Mouse (Mus musculus): ENCODE measurements around the gene Znrf1.

Gene Znrf1

DNA sequence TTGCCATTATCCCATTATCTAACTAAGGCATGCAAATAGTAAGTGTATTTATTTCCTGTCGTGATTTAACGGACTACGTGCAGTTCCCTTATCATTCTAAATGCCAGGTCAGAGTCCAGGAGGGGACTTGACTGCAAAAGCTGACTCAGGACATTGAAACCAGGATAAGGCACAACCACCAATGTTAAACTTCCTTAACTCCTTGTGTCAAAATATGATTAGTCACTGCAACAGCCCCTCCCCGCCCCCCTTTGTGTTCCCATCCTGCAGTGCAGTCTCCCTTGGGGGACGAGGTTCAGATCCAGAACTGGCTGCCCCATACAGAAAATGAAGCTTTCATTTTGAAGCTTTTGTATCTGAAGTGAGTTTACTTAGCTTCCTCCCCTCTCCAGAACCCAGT, 106.6 kb downstream of the Znrf1 start:
- peak; percentile 58 for DNase-seq

DNA sequence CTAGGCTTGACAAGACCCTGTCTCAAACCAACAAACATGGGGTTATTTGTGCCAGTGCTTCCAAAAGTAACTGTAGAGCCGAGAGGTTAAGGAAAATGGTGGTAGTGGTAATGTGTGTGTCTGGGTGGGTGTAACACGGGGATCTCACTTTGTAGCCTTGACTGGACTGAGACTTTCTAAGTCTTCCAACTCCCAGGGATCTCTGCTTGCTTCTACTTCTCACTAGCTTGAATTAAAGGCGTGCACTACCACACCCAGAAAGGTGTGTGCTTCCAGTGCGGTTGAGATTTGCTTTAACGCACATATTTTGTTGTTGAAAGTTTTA, 107.0 kb downstream of the Znrf1 start:
- DNase-seq = no peak

GRCm38 (mm10) chr8:111643264-111644141, 107.6 kb downstream of the Znrf1 start, which contains the start of gene Zfp1:
Gene Zfp1, plus strand, starts transcription at chr8:111643401.
- DNase-seq = peak; percentile 95

DNA sequence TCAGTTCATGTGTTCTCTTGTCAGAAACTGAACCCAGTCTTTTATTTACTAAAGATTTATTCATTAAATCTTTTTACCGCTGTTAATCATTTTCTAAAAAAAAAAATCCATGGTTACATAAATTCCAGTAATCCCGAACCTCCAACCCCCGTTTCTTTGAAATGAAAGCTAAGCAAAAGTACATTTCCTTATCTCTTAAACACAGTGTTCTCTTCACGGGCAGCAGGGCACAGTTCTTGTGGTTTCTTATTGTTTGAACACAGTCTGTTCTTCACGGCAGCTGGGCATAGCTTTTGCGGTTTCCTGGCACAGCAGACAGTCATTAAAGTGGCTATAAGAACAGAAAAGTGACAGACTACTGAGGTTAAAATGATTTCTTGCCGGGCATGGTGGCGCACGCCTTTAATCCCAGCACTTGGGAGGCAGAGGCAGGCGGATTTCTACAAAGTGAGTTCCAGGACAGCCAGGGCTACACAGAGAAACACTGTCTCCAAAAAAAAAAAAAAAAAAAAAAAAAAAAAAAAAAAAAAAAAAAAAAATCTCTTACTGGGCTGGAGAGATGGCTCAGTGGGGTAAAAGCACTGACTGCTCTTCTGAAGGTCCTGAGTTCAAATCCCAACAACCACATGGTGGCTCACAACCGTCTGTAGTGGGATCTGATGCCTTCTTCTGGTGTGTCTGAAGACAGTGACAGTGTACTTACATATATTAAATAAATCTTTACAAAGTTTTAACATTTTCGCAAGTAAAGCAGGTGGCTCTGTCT, 108.6 kb downstream of the Znrf1 start:
- DNase-seq = peak; percentile 82

DNA sequence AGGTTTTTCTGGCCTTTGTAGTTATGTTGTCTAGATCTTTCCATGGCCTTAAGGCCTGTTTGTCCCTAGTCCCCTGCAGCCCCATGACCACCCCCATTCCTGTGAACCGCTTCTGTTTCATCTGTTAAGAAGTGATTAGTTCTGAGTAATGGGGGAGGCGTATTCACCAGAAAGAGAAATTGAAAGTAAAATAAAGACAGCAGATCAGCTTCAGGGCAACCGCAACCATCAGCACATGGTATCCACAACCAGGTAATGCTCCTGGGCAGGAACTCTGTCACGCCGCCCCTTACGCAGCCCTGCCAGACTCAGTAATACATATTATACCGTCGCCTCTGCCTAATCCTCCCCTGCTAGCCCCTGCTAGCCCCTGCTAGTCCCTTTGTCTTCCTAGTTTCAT, 109.8 kb downstream of the Znrf1 start:
- DNase-seq = peak; percentile 11

DNA sequence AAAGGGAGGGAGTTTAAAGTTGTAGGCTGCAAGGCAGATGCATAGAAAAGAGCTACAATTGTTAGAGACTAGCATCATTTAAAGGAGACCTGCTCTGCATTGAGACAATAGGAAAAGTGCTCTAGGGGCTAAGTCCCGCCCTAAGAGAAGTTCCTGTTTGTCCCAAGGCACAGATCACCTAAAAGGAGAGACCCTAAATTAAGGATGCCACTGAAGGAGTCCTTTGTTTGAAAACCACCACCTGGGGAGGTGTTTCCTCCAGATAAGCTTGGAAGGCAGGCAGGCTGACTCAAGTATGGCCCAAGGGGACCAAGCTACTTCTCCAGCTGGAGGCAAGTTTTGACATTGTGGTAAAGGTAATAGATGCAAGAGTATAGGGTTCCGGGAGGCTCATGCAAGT, 112.9 kb downstream of the Znrf1 start:
- no peak for DNase-seq

DNA sequence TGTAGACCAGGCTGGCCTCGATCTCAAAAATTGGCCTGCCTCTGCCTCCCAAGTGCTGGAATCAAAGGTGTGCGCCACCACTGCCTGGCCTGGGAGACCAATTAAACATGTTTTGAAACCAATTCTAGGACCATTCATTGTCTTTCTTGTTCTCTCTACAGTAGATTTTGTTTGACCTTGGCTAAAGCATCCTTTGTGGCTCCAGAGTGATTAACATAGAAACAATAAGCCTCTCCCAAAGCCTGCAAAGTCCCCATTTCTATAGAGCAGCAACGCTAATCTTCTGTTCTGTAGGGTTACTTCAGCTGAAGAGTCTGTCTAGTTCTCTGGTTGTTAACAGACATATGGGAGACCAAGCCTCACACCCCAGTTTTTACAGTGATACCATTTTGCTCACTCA, 114.8 kb downstream of the Znrf1 start:
- DNase-seq = no peak

DNA sequence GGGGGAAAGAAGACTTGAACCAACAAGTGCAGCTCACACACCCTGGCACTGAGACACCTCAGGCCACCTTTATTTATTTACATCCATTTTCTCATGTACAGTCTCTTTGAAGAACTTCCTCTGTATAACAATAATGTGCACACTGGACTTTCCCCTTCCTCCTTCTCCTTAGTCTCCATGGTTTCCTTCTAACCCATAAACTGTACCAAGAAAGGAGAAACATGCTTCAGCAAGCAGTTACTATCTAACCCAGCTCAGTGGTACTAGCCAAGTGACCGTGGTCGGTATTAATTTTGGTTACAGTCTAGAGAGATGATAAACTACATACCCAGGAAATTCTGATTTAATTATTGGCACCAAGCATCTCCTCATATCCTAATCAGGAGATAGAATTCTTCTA, 117.6 kb downstream of the Znrf1 start:
- DNase-seq = peak; percentile 70

DNA sequence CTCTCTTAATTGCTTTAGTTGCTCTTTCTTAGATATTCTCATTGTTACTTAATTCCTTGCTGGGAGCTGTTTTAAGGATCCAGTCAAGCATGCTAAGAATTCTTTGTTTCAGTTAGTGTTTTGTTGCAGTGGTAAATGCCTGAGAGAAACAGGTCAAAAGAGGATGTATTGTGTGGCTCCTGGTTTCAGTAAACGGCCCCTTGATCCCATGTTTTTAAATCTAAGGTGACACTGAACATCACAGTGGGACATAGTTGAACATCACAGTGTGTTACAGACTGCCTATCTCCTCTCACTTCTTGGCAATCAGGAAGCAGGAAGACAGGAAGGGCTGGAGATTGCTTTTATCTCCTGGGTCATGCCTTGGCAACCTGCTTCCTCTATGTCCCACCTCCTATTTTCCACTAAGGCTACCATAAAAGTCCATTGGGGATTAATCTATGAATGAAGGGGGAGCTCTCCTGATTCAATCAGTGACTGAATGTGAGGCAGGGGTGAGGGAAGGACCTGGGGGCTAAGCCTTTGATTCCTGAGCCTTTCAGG, 121.5 kb downstream of the Znrf1 start:
- DNase-seq = no peak

- DNase-seq = no peak
Measured at GRCm38 (mm10) chr8:111658819-111659423, 123.0 kb downstream of the Znrf1 start.

DNA sequence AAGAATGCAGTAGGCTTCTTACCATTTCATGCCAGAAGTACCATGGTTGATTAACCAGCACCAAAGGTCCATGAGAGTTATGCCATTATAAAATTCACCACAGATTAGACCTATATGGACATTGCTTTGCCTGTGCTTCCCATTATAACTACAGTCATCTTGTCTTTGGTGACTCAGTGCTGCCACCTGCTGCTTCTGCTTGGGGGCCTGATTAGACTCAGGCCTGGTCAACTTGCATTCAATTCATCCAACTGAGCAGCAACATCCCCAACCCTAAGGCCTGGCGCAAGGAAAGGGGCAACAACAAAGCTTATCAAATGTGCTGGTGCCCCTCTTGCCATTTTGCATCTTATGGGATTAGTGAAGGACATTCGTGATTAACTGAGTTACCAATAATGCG, 126.6 kb downstream of the Znrf1 start:
- peak; percentile 93 for DNase-seq

DNA sequence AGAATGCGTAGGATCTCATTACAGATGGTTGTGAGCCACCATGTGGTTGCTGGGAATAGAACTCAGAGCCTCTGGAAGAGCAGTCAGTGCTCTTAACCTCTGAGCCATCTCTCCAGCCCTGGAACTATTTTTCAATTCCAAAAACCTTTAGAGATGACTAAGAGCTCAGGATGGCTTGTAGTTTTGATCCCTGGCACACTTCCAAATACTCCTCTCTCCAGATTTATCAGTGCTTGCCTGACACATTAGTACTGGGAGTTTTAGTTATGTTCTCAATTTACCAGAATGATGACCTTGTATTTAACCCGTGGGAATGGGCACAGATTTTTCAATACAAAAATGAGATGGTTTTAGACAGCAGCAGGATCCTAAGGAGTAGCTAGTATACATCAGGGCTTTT, 130.9 kb downstream of the Znrf1 start:
- no peak for DNase-seq
